Mouse (Mus musculus): ENCODE measurements around the gene Sned1. TPM values are rescaled to one million over a fixed set of nuclear protein-coding genes. Genes with fewer than 3 reads are reported as not detected.

The Sned1 gene
- polyA plus RNA-seq, 1 experiment from 2014 or later: 16.0 TPM

DNA sequence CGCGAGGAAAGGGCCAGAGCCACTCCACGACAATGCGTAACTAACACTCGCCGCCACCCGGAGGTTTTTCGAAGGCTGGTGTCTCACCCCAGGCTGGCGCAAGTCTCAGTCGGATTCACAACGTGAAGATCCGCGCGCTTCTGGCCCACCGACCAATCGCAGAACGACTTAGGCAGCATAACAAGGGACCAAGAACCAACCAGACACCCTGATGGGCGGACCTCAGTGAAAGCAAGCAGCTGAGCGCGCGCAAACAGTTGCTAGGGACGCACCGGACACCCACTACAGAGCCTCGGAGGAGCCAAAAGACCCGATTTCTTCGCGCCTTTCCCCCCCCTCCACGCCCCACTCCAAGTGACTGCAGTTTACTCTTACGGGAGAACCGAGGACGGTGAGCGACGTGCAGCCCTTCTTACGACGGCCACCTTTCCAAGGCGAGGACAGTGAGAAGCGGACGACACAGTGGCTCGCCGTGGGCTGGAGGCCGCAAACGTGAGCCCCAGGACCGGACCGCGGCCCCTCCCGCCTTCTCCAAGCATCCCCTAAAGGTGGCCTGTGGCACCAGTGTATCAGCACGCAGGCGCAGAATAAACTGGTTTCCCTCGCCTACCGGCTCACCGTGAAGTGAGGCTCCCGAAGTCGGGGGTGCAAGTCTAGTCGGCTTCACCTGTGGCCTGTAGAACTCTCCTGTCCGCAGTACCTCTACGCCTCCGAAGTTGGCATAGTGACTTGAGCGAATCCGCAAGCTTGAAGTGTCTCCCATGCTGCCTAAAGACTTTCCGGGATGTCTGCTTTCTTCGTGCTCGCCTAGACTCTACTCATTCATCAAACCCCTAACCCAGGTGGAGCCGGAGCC lies 107.2 kb downstream of the Sned1 start, which contains the start of the genes Ppp1r7 and Pask:
Ppp1r7 (plus strand) TSS at position 207 of the 856 bp plus-strand sequence.
Pask (minus strand) TSS at position 835 of the 856 bp plus-strand sequence.
- Histone ChIP-seq H3K36me3 (peaks cover 13% of the 10 kb centered on the region), H3K9ac (peak within 1 kb of the TSS; percentile 87), H3K4me2 (peak within 1 kb of the TSS; percentile 84), H3K27ac (peak within 1 kb of the TSS; percentile 79), H3K9me3 (no peaks in the 10 kb centered on the region), H3K4me1 (peaks cover 14% of the 10 kb centered on the region), H3K4me3 (peak within 1 kb of the TSS; percentile 98), H3K27me3 (no peaks in the 10 kb centered on the region)
- WGBS: under 1% methylated on average over 63 of the region's 63 CpGs
- ATAC-seq (ENCODE audit: insufficient number of reproducible peaks, low FRiP score, low TSS enrichment, low read depth): peak; percentile 97

- H3K27ac ChIP-seq: peak overlapping the region; percentile 79
Observed at GRCm38 (mm10) chr1:93343504-93344047, 107.9 kb downstream of the Sned1 start.

GRCm38 (mm10) chr1:93347176-93347575 lies 111.5 kb downstream of the Sned1 start:
- ATAC-seq (ENCODE audit: insufficient number of reproducible peaks, low FRiP score, low TSS enrichment, low read depth): no peak
- Histone ChIP-seq H3K36me3 (peaks cover 43% of the 10 kb centered on the region), H3K9me3 (no peaks in the 10 kb centered on the region), H3K4me2 (no peak overlapping the region), H3K27ac (no peak overlapping the region), H3K27me3 (no peaks in the 10 kb centered on the region), H3K9ac (no peak overlapping the region), H3K4me1 (peaks cover 8% of the 10 kb centered on the region), H3K4me3 (no peak overlapping the region)
- 92% methylated on average over 5 of the region's 5 CpGs for WGBS

More at GRCm38 (mm10) chr1:93343504-93344047, 107.9 kb downstream of the Sned1 start:
- Histone ChIP-seq H3K27me3 (no peaks in the 10 kb centered on the region), H3K36me3 (peaks cover 20% of the 10 kb centered on the region), H3K4me1 (peaks cover 14% of the 10 kb centered on the region), H3K4me3 (peak overlapping the region; percentile 98), H3K4me2 (peak overlapping the region; percentile 84), H3K9ac (peak overlapping the region; percentile 87), H3K9me3 (no peaks in the 10 kb centered on the region)
- peak; percentile 92 for ATAC-seq (ENCODE audit: insufficient number of reproducible peaks, low FRiP score, low TSS enrichment, low read depth)
- 0% methylated on average over 39 of the region's 39 CpGs for whole genome bisulfite sequencing

GRCm38 (mm10) chr1:93349701-93350100 lies 114.1 kb downstream of the Sned1 start:
- H3K9ac ChIP-seq: no peak overlapping the region
- H3K27ac ChIP-seq: no peak overlapping the region
- 49% methylated on average over 4 of the region's 4 CpGs for WGBS
- H3K27me3 ChIP-seq: no peaks in the 10 kb centered on the region
- no peaks in the 10 kb centered on the region for H3K9me3 ChIP-seq
- H3K4me1 ChIP-seq: peaks cover under 1% of the 10 kb centered on the region
- no peak overlapping the region for H3K4me2 ChIP-seq
- no peak for ATAC-seq (ENCODE audit: insufficient number of reproducible peaks, low FRiP score, low TSS enrichment, low read depth)
- H3K36me3 ChIP-seq: peaks cover 65% of the 10 kb centered on the region
- no peak overlapping the region for H3K4me3 ChIP-seq

Small RNA genes lying within 50 kb of the gene (microRNA-seq; reads per million reads assigned to microRNA genes)
- gene Mir6901: not detected
- gene Mir6902: not detected

Other genes starting within 250 kb of the Sned1 start
- gene Aqp12, start 229.5 kb upstream of the Sned1 start, polyA plus RNA-seq (2015; fragmentation: Nextera tagmentation; extraction: Ambion mirVana): not detected in 2 replicates
- 18.7 and 19.1 TPM in 2 replicates for gene Kif1a, start 133.9 kb upstream of the Sned1 start, polyA plus RNA-seq (2015; fragmentation: Nextera tagmentation; extraction: Ambion mirVana)
- not detected in 2 replicates for gene Agxt, start 100.6 kb upstream of the Sned1 start, polyA plus RNA-seq (2015; fragmentation: Nextera tagmentation; extraction: Ambion mirVana)
- gene 2310007B03Rik, start 74.9 kb upstream of the Sned1 start, polyA plus RNA-seq (2015; fragmentation: Nextera tagmentation; extraction: Ambion mirVana): 27.6 and 28.8 TPM in 2 replicates
- gene Crocc2, start 67.1 kb upstream of the Sned1 start, polyA plus RNA-seq (2015; fragmentation: Nextera tagmentation; extraction: Ambion mirVana): 0.23 and 0.24 TPM in 2 replicates
- 28.1 and 28.9 TPM in 2 replicates for gene Mterf4, start 70.1 kb downstream of the Sned1 start, polyA plus RNA-seq (2015; fragmentation: Nextera tagmentation; extraction: Ambion mirVana)
- 48.0 and 55.7 TPM in 2 replicates for gene Ppp1r7, start 107.0 kb downstream of the Sned1 start, polyA plus RNA-seq (2015; fragmentation: Nextera tagmentation; extraction: Ambion mirVana)
- gene Pask, start 107.6 kb downstream of the Sned1 start, polyA plus RNA-seq (2015; fragmentation: Nextera tagmentation; extraction: Ambion mirVana): 12.3 and 13.1 TPM in 2 replicates
- 2.8 and 4.1 TPM in 2 replicates for gene Ano7, start 138.1 kb downstream of the Sned1 start, polyA plus RNA-seq (2015; fragmentation: Nextera tagmentation; extraction: Ambion mirVana)
- gene Hdlbp, start 243.0 kb downstream of the Sned1 start, polyA plus RNA-seq (2015; fragmentation: Nextera tagmentation; extraction: Ambion mirVana): 205 and 213 TPM in 2 replicates